Mouse (Mus musculus) urinary bladder, postnatal 4 days (tissue): ENCODE results near the gene Lrrc74b.
"Not testable (repeated sequence)": the region's sequence is repeated elsewhere in the genome, so short reads cannot be mapped to it uniquely, and the experiment has no call there.

Experiments
- DNase-seq, 2 experiments: peaks; one replicate each; pipeline ENCODE4 v3.0.0; 2021 to 2022; ENCODE audit warnings: low spot score in 2 of 2

Lrrc74b gene

DNA sequence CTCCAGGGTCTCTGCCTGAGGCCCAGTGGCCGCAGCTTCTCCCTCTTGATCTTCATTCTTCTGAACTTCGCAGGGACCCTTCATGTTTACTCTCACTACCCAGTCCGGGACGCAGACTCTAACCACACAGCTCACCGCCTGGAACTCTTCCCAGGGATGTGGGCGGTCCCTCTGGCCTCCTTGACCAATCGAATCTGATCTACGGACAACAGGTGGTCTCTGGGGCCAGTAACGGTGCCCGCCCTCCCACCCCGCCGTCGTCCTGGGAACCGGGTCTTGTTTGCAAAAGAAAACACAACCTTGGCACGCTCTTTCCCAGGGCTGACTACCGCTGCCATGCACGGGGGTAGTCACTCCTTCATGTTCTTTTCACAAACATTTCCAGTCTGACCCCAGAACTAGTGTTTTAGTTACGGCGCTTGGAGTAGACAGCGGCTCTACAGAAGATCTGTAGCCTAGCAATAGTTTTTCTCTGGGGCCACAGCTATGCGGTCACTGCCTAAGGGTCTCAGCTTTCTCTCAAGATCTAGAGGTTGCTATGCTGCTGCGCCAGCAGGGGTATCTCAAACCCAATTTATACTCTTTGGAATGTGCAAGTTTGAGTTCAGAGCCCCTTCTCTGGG, at the start of gene Lrrc74b:
TSS of gene Lrrc74b (minus strand) at position 120 of the 623 bp plus-strand sequence.
- peak; percentile 68 to 82 for DNase-seq

DNA sequence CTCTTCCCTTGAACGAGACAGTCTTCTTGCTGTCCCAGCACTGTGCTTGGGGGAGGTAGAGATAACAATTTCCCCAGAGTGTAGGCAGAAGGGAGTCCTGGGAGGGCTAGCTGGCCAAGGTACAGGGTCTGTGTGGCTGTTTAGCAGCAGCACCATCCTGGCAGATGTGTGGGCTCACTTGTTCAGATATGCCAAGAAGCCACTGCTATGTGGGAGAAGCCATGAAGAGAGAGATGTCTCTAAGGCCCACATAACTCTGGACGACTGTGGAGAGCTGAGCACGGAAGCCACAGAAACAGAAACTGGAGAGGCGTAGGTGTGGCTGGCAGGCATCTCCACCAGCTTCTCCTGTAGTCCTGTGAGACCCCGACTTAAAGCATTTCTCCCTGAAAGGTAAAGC, 44.6 kb upstream of the Lrrc74b start:
- no peak for DNase-seq

DNA sequence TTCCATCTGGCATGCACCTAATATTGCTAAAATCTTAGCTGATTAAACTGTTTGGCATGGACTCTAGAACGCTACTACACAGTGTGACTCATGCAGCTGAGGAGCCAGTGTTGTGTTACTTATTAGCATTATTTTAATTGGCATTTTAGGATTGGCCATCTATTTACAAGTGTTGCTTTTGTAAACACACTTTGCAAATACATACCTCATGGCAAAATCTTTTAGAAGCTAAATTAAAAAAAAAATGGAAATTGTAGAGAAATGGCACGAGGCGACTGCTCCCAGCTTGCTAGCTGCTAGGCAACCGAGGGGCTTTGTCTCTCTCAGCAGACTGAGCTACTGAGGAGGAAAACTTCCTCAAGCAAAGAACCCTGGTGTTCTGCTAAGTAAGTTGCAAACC, 43.9 kb upstream of the Lrrc74b start:
- DNase-seq = no peak

DNA sequence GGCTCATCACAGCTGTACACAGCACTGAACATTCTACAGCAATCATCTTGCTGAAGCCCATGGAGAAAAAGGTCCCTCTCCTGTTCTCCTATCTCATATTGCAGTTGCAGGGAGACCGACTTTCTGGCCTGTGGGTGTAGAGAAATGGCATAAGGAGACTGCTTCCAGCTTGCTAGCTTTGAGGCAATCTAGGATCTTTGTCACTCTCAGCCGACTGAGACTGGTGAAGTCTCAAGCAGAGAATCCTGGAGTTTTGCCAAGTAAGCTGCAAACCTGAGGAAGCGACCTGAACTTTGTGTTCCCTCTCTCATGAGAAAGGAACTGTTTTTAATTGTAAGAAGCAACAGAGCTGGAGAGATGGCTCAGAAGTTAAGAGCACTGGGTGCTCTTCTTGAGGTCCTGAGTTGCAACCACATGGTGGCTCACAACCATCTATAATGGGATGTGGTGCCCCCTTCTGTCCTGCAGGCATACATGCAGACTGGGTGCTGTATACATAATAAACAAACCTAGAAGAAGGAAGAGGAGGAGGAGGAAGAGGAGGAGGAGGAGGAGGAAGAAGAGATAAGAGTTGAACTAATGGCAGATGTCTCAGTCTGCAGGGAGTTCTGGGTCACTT, 40.0 kb upstream of the Lrrc74b start:
- DNase-seq = no peak

DNA sequence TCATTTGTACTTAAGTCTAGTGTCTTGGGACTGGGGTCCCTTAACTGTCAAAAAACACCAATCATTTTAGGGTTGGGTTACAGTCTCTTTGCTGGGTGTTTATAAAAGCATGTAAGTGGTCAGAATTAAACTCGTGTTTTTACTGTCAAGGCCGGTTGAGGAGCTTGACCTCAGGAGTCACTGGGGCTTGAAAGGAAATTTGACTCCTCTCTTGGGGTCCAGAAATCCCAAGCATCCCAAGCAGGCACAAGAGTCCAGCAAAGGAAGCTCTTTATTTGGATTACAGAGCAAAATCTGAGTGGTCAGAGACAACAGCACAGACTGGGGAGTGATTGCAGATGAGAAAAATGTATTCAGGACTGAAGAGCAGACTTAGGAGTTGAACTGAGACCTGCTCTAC, 29.7 kb upstream of the Lrrc74b start:
- no peak for DNase-seq

DNA sequence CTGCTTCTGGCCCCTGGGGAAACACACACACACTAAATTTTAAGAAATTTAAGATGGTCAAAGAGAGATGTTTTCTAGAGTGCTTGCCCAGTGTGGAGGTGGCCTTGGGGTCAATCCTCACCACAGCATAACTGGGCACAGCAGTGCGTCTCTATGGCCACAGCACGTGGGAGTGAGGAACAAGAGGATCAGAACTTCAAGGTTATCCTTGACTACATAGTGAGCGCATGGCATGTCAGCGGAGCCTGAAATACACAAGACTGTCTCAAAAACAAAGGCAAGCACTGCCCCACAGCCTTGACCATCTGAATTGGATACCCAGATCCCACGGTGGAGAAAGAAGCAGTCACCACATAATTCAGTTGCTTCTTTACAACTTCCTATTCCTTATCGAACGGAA, 23.5 kb upstream of the Lrrc74b start:
- DNase-seq = no peak

DNA sequence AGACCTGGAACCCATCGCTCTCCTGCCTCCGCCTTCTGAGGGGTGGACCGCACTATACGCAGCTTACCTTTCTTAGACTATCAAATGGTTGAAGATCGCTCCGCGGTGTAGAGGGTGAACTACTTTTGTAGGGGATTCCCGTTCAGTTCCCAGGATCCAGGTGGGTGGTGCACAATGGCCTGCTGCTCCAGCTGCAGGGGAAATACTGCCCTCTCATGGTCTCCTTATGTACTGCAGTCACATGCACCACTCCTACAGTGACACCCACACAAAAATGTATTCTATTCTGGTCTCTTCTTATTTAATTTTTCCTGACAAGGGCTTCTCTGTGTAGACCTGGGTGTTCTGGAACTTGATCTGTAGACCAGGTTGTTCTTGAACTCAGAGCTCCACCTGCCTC, 22.0 kb upstream of the Lrrc74b start, which contains the start of gene Slc7a4:
TSS of gene Slc7a4 (minus strand) at position 151 of the 400 bp plus-strand sequence.
- DNase-seq = no peak

DNA sequence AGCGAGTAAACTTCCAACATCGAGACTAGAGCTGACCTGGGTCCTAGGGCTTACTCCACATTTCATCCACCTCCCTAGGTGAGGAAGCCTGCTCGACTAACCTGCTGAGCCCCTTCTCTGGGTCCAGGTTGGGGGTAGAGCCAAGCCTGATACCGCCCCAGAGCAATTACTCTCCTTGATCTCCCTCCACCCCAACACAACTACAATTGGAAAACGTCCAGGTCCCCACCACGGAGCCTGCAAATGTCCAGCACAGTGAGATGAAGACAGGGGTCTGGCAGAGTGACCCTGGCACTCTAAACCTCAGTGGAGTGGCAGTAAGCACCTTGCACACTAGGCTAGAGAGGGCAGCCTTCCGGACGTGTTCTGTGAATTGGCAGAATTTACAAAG, 15.8 kb upstream of the Lrrc74b start:
- no peak for DNase-seq

DNA sequence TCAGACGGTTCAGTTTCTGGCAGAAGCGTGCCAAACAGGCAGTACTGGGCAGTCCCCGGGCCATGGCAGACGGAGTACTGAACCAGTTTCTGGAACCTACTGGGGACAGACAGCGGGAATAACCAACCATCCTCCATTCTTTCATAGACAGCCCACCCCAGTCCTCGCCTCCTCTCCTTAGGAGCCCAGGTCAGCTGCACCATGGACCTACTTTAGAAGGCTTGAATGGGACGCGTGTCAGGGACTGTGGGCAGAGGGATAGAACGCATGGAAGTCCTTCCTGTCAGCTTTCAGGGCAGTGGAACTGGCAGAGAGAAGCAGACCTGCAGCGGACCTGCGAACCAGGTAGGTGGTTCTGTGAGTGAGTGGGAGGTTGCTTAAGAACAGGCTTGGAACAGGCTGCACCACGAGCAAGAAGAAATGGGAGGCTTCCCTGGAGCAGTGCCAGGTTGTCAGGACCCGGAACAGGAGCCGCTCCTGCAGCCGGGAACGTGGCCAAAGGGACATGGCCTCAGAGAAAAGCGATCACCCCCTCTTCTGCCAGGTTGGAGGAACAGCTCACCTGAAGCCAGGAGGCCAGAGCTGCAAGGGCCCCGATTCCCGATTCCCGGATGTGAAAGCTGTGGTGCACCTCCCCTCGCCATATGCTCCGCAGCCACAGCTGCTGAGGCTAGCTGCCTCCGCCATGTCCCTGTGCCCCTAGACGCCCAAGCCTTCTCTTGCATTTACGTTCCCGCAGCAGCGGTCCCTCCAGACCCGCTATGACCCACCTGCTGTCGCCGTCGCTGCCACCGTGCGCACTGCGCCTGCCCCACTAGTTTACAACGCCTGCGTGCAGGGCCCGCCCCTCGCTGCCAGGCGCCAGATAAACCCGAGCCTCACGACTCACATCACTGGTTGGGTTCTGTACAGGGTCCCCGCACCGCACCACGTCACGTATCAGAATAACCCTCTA, 15.1 kb upstream of the Lrrc74b start:
- peak; percentile 60 to 84 for DNase-seq

DNA sequence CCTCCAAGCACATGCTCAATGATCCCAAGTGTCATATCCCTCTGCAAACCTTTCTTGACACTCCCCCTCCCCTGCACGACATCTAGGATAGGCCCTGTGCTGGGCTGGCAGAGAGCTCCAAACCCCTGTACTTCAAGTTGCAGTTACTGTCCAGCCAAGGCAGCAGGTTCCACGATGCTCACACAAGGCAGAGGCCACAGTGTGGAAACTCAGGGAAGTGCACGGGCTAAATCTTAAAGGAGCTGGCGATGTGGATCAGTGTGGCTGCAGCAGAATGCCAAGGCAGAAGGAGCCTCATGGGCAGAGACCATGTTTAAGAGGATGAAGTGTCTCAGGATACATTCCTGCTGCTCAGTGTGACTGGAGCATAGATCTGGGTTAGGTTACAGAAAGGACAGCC, 5.1 kb upstream of the Lrrc74b start:
- no peak for DNase-seq

DNA sequence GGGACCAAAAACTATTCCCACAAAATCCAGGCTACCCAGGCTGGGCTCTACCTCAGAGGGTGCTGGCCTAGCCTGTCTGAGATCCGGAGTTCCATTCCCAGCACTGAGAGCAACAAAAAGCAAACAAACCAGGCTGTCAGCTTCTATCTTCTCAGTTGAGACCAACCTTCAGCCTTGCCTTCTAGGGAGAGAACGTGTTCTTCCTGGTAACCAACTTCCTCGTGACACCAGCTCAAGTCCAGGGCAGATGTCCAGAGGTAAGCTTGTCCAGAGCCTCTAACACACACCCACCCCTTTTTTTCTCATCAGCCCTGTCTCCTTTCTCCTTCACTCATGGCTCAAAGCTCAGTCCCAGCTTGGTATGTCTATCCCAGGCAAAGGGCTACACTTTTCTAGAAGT, 3.7 kb upstream of the Lrrc74b start:
- DNase-seq = no peak

DNA sequence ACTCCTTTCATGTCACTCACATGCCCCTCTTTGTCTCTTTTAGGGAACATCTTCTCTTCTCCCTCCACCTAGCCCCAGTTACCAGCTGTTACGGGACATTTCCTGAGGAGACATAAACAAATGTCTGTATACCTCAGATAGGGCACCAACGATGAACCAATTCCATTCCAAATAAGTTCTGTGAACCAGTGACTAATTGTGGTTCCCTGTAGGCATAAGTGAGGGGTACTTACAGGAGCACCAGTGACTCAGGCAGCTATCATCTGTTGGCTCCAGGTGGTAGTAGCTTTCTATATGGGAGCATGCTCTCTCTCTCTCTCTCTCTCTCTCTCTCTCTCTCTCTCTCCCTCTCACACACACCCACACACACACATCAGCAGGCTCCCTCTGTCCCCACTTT, 3.2 kb upstream of the Lrrc74b start:
- DNase-seq = no peak

DNA sequence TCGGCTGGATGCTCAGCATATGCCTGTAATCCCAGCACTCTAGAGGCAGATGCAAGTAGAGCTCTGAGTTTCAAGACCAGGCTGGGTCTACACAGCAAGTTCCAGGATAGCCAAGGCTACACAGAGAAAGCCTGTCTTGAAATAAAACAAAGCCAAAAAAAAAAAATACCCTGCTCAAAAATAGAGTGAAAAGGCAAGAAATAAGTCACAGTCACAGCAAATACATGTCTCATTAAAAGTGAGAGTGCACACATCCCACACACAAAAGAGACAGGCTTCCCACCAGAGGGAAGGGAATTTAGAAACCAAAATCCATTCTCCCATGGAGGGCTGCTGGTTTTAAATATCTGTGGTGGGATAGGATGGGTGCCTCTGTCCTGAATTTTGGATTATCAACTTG, 2.5 kb upstream of the Lrrc74b start:
- DNase-seq = no peak

DNA sequence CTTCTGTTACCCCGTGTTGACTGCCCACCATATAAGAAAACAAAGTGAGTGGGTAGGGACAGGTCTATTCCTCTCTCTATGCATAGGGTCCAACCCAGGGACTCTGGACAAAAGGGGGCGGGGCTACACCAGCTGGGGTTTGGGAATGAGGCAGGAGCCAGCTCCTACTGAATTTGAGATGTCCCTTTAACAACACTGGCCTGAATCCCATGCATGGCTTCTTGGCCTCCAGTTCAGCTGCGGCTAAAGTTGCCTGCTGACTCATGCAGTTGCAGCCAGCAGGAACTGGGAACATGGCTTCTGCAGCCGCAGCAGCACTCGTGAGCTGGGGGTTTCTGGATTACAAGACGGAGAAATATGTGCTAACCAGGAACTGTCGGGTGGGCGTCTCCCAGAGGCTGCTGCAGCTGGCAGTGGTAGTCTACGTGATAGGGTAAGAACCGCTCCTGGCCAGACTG, 733 bp upstream of the Lrrc74b start, which contains the start of gene P2rx6:
TSS of gene P2rx6 (plus strand) at position 135 of the 458 bp plus-strand sequence.
- DNase-seq = peak in 1 of 2 experiments; percentile 37

DNA sequence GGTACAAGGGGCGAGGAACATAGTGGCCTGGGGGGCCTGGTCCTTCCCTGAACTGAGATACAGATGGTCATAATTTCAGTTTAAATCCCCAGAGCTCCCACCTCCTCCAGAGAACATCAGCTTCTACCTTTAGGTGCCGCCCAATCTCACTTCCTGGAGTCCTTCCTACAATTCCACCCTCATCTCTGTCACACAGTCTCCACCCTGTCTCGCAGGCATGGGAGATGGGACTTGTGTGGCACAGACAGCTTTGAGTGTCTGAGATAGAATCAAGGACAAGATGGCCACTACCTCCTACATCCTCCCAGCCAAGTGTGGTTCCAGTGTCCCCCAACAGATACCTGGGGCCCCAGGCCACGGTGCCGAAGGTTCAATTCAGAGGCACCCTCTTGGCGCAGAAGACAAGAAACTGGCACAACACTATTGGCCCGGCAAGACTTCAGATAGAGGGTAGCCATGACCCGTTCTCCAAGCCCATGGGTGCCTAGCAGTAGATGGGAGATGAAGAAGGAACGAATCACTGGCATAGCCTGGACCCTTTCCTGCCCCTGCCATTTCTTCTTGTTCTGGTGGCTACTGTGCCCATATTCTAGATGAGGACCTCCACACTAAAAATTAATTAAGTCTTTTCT, 1.5 kb downstream of the Lrrc74b start:
- DNase-seq = no peak

DNA sequence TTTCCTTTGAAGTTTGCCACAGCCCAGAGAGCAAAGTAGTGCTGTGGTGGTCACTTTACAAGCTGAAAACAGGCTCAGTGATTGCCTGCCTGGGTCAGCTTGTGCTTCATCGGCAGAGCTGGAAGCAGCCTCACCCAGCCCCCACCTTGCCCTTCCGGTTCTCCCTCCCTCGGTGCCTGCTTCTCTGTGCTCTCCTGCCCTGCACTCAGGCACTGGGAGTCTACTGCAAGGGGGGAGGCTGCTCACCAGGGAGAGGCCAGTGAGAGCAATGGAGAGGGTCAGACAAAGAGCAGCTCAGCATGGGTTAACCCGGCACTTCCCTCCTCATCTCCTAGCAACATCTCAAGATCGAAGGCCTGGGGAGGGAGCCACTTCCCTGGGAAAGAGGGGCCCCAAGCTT, 2.2 kb downstream of the Lrrc74b start:
- no peak for DNase-seq

DNA sequence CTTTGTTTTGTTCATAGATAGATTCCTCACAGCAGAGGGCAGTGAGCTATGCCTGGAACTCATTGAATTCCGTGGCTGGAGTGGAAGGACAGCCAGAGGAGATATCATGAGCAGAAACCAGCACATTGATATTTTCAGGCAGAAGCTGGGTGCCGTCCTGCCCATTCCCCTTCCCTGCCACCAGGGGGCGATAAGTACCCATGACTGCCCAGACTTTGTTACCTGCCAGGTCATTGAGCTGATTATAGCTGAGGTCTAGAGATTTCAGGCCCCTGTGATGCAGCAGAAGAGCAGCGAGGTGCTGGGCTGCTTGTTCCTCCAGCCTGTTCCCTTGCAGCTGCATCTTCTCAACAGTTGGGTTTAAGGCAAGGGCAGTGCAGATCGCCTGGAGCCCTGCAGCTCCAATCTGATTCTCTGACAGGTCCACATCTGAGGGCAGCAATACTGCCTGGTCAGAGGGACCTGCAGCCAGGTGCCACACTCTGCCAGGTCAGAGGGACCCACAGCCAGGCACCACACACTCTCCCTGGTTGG, 3.0 kb downstream of the Lrrc74b start:
- peak in 1 of 2 experiments; percentile 55 for DNase-seq

DNA sequence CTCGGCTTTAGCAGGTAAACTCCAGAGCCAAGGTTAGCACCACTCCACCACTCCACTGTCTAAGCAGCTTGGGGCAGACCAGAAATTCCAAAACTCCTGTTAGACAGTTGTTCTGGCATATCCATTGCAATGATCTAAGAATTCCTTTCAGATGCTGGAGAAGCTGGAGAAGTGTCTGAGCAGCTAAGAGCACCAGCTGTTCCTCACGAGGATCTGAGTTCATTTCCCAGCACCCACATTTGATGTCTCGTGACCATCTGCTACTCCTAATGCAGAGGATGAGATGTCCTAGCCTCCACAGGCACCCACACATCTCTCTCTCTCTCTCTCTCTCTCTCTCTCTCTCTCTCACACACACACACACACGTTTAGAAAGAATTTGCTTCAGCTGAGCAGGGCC, 4.1 kb downstream of the Lrrc74b start:
- DNase-seq = no peak

DNA sequence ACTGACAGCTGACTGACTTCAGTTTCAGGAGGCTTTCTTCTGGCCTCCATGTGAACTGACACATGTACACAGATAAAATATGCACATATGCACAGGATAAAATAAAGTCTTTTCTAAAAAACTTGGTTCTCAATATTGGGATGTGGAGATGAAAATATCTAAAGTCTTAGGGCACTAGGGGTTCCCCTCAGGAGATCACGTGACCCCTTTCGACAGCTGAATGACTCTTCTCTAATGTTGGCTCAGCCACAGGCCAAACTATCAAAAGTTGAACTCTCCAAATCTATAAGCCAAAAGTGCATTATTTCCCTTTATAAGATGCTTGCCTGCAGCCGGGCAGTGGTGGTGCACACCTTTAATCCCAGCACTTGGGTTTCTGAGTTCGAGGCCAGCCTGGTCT, 4.9 kb downstream of the Lrrc74b start:
- no peak for DNase-seq

DNA sequence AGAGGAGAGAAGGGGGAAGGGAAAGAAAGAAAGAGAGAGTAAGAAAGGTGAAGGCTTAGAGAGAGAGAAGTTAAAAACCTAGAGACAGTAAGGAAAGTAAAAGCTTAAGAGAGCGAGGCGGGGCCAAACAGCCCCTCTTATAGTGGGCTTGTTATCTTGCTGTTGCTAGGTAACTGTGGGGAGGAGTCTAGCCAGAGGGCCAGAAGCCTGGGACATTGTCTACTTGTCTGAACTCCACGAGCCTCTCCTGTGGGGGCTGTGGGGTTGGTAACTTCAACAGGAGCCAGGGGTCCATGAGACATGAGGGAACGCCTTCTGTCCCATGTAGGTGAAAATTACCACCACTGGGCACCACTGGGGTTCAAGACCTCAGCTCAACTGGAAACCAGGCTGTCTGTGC, 6.3 kb downstream of the Lrrc74b start:
- DNase-seq = not testable (repeated sequence)

DNA sequence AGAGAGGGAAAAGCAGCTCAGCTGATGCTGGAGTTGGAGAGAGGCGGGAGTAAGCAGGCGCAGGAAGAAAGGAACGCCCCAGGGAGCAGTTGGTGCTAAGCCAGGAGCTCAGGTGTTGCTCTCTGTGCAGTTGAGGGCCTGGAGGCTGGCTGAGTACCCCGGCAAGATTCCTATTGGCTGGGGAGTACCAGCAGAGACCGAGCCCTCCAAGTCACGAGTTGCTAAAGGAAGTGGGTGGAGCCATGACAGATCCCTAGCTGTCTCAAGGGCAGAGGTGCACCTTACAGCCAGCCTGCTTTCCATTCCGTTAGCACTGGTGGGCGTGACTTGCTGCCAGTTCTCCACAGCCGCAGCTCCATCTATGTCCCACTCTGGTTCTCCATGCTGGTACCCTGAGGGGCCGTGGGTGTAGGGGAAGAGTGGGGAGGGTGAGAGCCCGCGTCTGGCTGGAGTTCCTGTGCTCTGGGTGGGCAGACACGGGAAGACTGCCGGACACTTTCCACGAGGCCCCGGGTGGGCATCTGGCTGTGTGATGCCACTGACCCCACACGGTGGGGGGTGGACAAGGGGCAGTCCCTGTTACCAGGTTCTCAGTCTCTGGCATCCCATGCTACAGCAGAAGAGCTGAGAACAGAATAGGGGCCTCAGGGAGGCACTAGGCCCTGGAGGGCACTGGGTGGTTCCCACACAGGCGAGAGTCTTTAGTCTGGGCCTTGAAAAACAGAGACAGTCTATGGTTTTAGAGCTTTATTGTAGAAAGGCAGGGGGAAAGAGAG, 6.9 kb downstream of the Lrrc74b start:
- no peak for DNase-seq
